Mouse (Mus musculus): Measurements from ENCODE around the gene AI593442. TPM values are rescaled to one million over a fixed set of nuclear protein-coding genes. Genes with fewer than 3 reads are reported as not detected.

AI593442 gene
- polyA plus RNA-seq (2016; fragmentation: Nextera tagmentation; extraction: Ambion mirVana): 2.3 and 2.4 TPM in 2 replicates

DNA sequence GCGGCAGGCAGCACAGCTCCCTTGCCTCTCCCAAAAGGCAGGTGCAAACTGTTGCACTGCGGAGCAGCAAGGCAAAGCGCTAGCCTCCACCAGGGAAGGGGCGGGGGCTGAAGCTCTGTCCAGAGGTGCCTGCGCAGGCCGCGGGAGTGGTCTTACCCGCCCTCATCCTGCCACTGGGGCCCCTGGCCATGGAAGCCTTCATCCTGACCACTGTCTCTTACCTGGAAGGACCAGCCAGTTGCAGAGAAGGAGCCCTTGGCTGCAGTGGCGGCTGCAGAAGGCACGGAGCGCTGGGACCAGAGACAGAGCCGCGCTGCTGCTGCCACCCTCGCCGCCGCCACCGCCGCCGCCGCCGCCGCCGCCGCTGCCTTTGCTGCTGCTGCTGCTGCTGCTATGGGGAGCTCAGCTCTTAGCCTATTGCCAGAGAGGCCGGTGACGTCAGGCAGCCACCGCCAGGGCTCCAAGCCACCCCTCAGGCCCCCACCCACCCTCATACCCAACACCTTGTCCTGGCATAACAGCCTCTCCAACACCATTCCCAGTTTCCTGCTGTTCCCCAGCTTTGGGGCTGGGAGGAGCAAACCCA, at the start of gene AI593442:
AI593442 (minus strand) TSS at position 419 of the 586 bp plus-strand sequence.
- ATAC-seq (ENCODE audit: insufficient number of reproducible peaks, insufficient read depth, low FRiP score, low TSS enrichment): 0 out of 2 replicates have a peak, but pooled peaks have one; percentile 6
- Histone ChIP-seq H3K9me3 (no peaks in the 10 kb centered on the region), H3K27me3 (peaks cover 49% of the 10 kb centered on the region), H3K36me3 (no peaks in the 10 kb centered on the region), H3K27ac (no peak within 1 kb of the TSS), H3K4me3 (peak within 1 kb of the TSS; percentile 43), H3K4me1 (peaks cover 10% of the 10 kb centered on the region), H3K4me2 (replicated peaks) (peak within 1 kb of the TSS; percentile 72), H3K9ac (0 out of 2 replicates have a peak within 1 kb of the TSS, but pooled peaks have one; percentile 2)
- 0% methylated on average over 20 of the region's 27 CpGs for WGBS

DNA sequence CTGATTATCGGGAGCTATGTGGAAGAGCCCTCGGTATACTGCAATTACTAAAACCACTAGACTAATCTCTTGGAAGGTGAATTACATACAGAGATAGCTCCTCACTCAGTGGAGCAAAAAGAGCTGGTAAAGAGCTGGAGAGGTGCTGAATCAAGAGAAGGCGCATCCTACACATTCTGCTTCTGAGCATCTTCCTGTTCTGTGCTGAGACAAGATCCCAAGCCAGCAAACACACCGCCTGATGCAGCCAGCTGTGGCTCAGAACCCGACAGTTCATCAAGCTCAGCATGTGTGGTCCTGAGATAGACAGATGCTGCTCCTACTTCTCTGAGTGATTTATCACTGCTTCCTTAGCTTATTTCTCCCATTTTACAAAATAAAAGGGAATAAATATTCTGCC, 49.2 kb upstream of the AI593442 start:
- Histone ChIP-seq H3K4me3 (no peak overlapping the region), H3K4me1 (no peaks in the 10 kb centered on the region), H3K9me3 (no peaks in the 10 kb centered on the region), H3K27me3 (no peaks in the 10 kb centered on the region), H3K4me2 (replicated peaks) (no peak overlapping the region), H3K27ac (no peak overlapping the region), H3K36me3 (no peaks in the 10 kb centered on the region), H3K9ac (no peak overlapping the region)
- 85% methylated on average over 5 of the region's 5 CpGs for WGBS
- no peak for ATAC-seq (ENCODE audit: insufficient number of reproducible peaks, insufficient read depth, low FRiP score, low TSS enrichment)

DNA sequence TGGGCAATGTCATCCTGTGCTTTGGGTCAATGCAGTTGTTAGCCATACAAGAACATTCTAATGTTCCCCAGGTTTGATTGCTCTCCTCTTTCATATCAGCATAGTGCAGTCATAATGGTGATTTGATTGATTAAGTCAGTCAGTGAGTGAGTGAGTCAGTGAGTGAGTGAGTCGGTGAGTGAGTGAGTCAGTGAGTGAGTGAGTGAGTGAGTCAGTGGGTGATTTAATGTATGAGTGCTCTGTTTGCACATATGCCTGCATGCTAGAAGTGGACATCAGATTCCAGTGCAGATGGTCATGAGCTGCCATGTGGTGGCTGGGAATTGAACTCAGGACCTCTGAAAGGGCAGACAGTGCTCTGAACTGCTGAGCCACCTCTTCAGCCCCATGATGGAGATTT, 43.0 kb upstream of the AI593442 start:
- no peak for ATAC-seq (ENCODE audit: insufficient number of reproducible peaks, insufficient read depth, low FRiP score, low TSS enrichment)
- Histone ChIP-seq H3K9ac (no peak overlapping the region), H3K27me3 (no peaks in the 10 kb centered on the region), H3K36me3 (no peaks in the 10 kb centered on the region), H3K4me3 (no peak overlapping the region), H3K4me1 (no peaks in the 10 kb centered on the region), H3K27ac (no peak overlapping the region), H3K4me2 (replicated peaks) (no peak overlapping the region), H3K9me3 (no peaks in the 10 kb centered on the region)
- 98% methylated on average over 1 of the region's 1 CpGs for whole genome bisulfite sequencing

DNA sequence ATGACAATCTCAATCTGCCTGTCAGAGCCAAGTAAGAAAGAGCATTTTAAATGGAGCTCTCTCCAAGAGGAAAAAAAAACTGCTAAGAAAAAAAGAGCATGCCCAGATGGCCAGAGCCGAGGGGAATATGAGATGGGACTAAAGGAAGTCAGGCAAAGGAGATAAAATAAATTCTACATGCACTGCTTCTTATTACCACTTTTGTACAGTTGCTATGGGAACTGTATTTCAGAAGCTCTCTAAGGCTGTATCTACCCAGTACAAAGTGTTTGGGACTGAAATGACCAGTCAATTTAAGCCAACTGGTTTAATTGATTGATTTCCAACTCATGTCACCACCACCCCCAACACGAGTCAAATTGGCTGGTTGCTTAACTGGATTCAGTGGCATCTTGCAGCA, 40.0 kb upstream of the AI593442 start:
- H3K4me2 ChIP-seq (replicated peaks): no peak overlapping the region
- no peaks in the 10 kb centered on the region for H3K36me3 ChIP-seq
- 57% methylated on average over 2 of the region's 2 CpGs for WGBS
- H3K9ac ChIP-seq: no peak overlapping the region
- H3K9me3 ChIP-seq: no peaks in the 10 kb centered on the region
- H3K4me1 ChIP-seq: no peaks in the 10 kb centered on the region
- H3K27ac ChIP-seq: no peak overlapping the region
- ATAC-seq (ENCODE audit: insufficient number of reproducible peaks, insufficient read depth, low FRiP score, low TSS enrichment): no peak
- no peak overlapping the region for H3K4me3 ChIP-seq
- no peaks in the 10 kb centered on the region for H3K27me3 ChIP-seq

DNA sequence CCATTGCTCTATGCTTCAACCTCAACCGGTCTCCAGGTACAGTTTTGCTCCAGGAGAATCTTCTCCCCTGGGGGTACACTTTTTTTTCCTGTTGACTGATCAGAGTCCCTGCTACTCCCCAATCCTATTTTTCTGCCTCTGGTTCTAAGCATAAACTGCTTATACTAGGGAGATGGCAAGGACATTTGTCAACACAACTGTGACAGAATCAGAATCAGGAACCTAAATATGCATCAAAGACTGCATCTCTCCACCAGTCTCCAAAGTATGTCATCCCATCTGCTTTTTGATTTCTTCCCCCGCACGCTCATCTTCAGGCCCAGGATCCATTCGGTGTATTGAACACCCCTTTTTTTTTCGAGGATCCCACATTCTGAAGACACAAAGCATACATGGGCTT, 456 bp upstream of the AI593442 start:
- 62% methylated on average over 5 of the region's 5 CpGs for WGBS
- no peak for ATAC-seq (ENCODE audit: insufficient number of reproducible peaks, insufficient read depth, low FRiP score, low TSS enrichment)
- no peaks in the 10 kb centered on the region for H3K36me3 ChIP-seq
- no peak overlapping the region for H3K9ac ChIP-seq
- no peaks in the 10 kb centered on the region for H3K9me3 ChIP-seq
- no peak overlapping the region for H3K4me3 ChIP-seq
- peaks cover 10% of the 10 kb centered on the region for H3K4me1 ChIP-seq
- H3K4me2 ChIP-seq (replicated peaks): peak overlapping the region; percentile 72
- H3K27ac ChIP-seq: no peak overlapping the region
- peaks cover 49% of the 10 kb centered on the region for H3K27me3 ChIP-seq

DNA sequence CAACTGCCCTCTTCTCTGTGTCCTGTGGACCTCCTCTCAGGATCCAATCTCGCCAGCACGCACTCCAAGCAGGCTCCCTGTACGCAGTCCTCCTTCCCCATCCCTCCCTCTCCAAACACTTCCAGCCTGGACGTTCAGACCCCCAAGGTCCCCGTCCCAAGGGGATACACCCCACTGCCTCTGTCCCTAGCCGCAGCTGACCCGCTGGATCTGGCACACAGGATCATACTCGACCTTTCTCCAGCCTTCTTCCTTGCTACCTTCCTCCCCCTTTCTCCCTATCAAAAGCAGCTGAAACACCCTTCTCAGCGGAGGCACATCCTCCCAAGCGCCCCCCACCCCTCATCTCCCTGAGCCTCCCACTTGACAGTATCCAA, 753 bp downstream of the AI593442 start:
- Histone ChIP-seq H3K27me3 (peaks cover 49% of the 10 kb centered on the region), H3K4me3 (peak overlapping the region; percentile 43), H3K36me3 (no peaks in the 10 kb centered on the region), H3K9ac (no peak overlapping the region), H3K4me2 (replicated peaks) (peak overlapping the region; percentile 72), H3K27ac (no peak overlapping the region), H3K4me1 (peaks cover 10% of the 10 kb centered on the region), H3K9me3 (no peaks in the 10 kb centered on the region)
- no peak for ATAC-seq (ENCODE audit: insufficient number of reproducible peaks, insufficient read depth, low FRiP score, low TSS enrichment)
- WGBS: 2% methylated on average over 10 of the region's 10 CpGs

DNA sequence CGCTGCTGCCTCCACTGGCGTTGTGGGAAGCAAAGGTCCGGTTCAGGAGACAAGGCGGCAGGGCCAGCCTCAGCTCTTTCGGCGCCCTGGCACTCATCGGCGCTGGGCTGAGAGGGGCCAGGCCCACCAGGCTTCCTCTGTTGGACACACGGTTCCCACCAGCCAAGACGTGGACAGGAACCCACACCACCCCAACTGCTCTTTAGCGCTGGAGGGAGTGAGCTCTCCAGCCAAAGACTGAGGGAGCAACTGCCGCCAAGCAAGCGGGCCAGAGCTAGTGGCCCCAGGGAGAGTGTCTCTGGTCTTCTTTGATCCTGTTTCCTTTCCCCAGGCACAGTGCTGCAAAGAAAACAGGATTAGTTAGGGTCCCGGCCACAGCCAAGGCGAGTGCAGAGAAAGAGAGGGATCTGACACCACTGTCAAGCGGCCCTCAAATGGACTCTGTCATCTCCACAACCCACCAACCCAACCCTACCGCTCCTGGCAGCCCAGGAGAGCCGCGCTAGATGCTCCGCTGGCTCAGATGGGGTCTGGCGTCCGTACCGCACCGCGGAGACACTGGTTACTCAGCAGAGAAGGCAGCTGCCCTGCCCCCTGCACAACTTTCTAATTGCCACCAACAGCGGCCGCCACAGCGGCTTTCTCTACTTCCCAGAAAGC, 1.3 kb downstream of the AI593442 start:
- no peak overlapping the region for H3K9ac ChIP-seq
- WGBS: 1% methylated on average over 28 of the region's 28 CpGs
- no peak overlapping the region for H3K27ac ChIP-seq
- H3K9me3 ChIP-seq: no peaks in the 10 kb centered on the region
- H3K36me3 ChIP-seq: no peaks in the 10 kb centered on the region
- H3K4me3 ChIP-seq: peak overlapping the region; percentile 43
- peaks cover 10% of the 10 kb centered on the region for H3K4me1 ChIP-seq
- no peak for ATAC-seq (ENCODE audit: insufficient number of reproducible peaks, insufficient read depth, low FRiP score, low TSS enrichment)
- H3K27me3 ChIP-seq: peaks cover 49% of the 10 kb centered on the region
- peak overlapping the region; percentile 72 for H3K4me2 ChIP-seq (replicated peaks)

DNA sequence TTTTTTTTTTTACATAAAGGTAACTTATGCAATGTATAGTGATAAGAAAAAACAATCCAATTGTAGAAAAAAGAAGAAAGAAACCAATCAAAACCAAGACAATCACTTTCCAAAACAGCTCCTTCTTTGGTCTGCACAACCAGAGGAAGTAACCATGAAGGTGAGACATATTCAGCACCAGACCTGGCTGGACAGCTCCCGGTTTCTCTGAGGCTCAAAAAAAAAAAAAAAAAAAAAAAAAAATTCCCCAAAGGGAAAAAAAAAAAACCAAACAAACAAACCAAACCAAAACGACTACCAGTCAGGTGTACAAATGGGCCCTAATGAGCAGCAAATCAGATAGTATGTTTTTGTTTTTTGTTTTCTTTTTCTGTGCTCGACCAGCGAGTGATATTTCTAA, 3.0 kb downstream of the AI593442 start:
- no peak for ATAC-seq (ENCODE audit: insufficient number of reproducible peaks, insufficient read depth, low FRiP score, low TSS enrichment)
- WGBS: 23% methylated on average over 4 of the region's 4 CpGs
- no peaks in the 10 kb centered on the region for H3K36me3 ChIP-seq
- peaks cover 10% of the 10 kb centered on the region for H3K4me1 ChIP-seq
- no peak overlapping the region for H3K4me3 ChIP-seq
- peaks cover 48% of the 10 kb centered on the region for H3K27me3 ChIP-seq
- no peak overlapping the region for H3K4me2 ChIP-seq (replicated peaks)
- no peak overlapping the region for H3K27ac ChIP-seq
- H3K9me3 ChIP-seq: no peaks in the 10 kb centered on the region
- no peak overlapping the region for H3K9ac ChIP-seq

DNA sequence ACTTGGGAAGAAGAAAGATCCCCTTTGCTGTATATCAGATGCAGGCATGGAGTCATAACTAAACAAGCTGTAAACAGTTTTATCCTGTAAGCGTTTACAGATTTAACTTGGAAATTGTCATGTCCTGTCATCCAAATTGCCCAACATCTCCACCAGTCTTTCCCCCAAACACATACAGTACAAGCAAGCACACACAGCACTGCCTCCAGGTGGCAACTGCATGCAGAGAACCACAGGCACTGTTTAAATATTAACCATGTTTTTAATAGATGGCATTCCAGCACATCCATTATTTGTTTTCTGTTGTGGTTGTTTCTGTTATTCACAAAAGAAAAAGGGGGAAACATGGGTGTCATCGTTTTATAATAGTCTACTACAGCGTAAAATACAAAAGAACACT, 3.6 kb downstream of the AI593442 start:
- Histone ChIP-seq H3K9ac (no peak overlapping the region), H3K4me1 (peaks cover 10% of the 10 kb centered on the region), H3K36me3 (no peaks in the 10 kb centered on the region), H3K4me3 (no peak overlapping the region), H3K4me2 (replicated peaks) (no peak overlapping the region), H3K9me3 (no peaks in the 10 kb centered on the region), H3K27ac (no peak overlapping the region), H3K27me3 (peaks cover 42% of the 10 kb centered on the region)
- WGBS: 64% methylated on average over 3 of the region's 3 CpGs
- ATAC-seq (ENCODE audit: insufficient number of reproducible peaks, insufficient read depth, low FRiP score, low TSS enrichment): no peak

DNA sequence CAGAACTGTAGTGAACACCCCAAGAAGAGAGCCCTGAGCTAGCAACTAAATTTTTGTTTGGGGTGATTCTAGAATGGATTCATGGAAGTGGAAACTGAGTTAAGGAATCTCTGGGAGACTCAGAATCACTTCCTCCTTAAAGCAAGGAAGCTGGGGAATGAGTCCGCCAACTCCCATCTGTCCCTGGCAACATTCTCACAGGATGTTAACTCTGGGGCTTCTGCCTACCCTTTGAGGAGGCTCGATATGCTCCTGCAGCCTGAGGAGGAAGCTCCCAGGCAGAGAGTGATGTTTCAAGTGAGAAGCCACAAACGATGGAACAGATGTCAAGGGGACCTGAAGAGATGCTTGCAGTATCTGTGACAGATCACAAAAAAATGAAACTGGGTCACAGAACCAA, 18.2 kb downstream of the AI593442 start:
- no peak overlapping the region for H3K4me3 ChIP-seq
- no peaks in the 10 kb centered on the region for H3K4me1 ChIP-seq
- H3K4me2 ChIP-seq (replicated peaks): no peak overlapping the region
- WGBS: 83% methylated on average over 3 of the region's 3 CpGs
- H3K27me3 ChIP-seq: no peaks in the 10 kb centered on the region
- H3K36me3 ChIP-seq: no peaks in the 10 kb centered on the region
- no peak overlapping the region for H3K9ac ChIP-seq
- ATAC-seq (ENCODE audit: insufficient number of reproducible peaks, insufficient read depth, low FRiP score, low TSS enrichment): no peak
- H3K9me3 ChIP-seq: no peaks in the 10 kb centered on the region
- H3K27ac ChIP-seq: no peak overlapping the region

DNA sequence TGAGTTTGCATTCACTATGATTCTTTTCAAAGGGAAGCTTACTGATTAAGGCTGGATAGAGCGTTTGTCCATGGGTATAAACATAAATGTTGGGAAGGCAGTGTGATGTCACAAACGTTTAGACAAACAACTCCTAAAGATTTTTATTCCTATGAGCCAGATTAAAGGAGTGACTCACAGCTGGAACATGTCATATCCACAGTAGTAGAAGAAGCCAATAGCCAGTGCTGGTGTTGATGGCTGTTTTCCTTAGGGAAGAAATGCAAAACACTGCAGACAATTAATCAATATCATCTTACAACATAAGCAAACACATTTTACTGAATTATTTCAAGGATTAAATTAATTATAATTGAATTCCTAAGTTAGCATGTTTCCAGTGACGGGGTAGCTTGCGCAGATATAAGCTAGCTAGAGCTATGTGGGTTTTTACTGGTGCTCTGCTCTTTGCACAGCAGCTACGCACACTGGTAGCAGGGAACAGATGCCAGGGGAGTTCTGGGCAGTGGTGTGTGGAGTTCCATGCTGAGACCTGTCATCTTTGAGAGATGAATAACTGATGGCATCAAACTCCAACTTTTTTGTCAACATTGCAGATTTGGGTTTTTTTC, 29.1 kb downstream of the AI593442 start:
- Histone ChIP-seq H3K27ac (no peak overlapping the region), H3K9me3 (no peaks in the 10 kb centered on the region), H3K36me3 (no peaks in the 10 kb centered on the region), H3K9ac (no peak overlapping the region), H3K4me1 (0 out of 2 replicates have a peak, but pooled peaks cover 4% of the 10 kb centered on the region), H3K27me3 (no peaks in the 10 kb centered on the region), H3K4me3 (no peak overlapping the region), H3K4me2 (replicated peaks) (no peak overlapping the region)
- no peak for ATAC-seq (ENCODE audit: insufficient number of reproducible peaks, insufficient read depth, low FRiP score, low TSS enrichment)
- 73% methylated on average over 5 of the region's 5 CpGs for WGBS

DNA sequence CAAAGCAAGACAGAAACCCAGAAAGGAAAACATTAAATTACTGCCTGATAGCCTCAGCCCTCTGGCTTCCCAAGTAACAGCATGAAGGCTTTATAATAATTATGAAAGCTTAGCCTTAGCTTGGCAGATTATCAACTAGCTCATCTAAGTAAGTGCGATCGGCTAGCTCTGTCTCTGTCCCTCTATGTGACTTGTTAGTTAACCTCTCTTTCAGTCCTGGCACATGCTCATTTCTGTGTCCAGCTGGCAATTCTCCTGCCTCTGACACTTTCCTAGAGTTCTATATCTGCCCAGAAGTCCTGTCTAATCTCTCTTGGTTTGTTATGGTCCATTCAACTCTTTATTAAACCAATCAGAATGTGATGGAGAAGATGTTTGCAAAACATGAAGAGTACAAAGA, 34.3 kb downstream of the AI593442 start:
- Histone ChIP-seq H3K4me2 (replicated peaks) (no peak overlapping the region), H3K9ac (no peak overlapping the region), H3K27ac (no peak overlapping the region), H3K4me3 (no peak overlapping the region), H3K9me3 (no peaks in the 10 kb centered on the region), H3K27me3 (no peaks in the 10 kb centered on the region), H3K4me1 (0 out of 2 replicates have a peak, but pooled peaks cover 4% of the 10 kb centered on the region), H3K36me3 (no peaks in the 10 kb centered on the region)
- 80% methylated on average over 2 of the region's 2 CpGs for WGBS
- no peak for ATAC-seq (ENCODE audit: insufficient number of reproducible peaks, insufficient read depth, low FRiP score, low TSS enrichment)

All from embryonic facial prominence, embryonic 12.5 days (tissue).